Mouse (Mus musculus) liver, postnatal 0 days (tissue): ENCODE data around the gene Dcun1d5.

Source experiments
- CTCF ChIP-seq: sonication (generic); IDR thresholded peaks from 2 replicates; pipeline ENCODE4 v1.5.1; 2016; ENCODE audit warnings: antibody characterized with exemption, low read depth
- EP300 ChIP-seq: IDR thresholded peaks from 2 replicates; pipeline ENCODE4 v1.6.1; 2016; ENCODE audit warnings: antibody characterized with exemption, low read depth, mild to moderate bottlenecking

DNA sequence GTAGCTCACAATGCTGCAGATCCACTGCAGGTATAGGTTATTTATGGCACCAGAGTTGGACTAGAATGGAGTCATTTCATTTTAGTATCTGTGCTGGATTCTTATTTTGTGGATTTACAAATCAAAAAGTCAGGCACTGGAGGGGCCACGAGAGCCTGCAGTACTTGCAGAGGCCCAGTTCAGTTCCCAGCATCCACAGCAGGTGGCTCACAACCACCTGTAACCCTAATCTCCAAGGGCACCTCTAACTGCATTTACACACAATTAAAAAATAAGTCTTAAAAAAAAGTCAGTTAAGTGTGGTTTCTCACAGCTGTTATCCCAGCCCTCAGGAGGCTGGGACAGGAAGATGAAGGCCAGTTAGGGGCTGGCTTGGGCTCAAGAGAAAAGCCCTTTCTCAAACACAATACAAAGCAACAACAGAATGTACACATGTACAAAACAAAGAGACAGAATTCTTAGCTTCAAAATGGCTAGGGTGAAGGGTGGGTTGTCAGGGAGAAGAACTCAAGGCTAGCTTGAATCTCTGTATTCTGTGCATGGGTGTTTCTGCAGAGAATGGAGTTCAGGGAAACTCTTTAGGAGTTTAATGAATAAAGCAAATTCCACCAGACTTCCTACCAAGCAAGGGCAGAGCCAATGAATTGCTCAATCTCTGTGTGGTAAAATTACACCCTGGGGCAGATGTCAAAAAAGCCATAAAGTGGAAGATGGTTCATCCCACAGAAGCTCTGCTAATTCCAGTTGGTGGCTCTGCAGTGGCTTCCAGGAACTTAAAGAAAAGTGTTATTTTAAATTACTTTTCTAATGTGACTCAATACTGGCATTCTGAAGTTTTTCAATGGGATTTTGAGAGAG lies 68.7 kb downstream of the Dcun1d5 start:
- TF ChIP-seq CTCF (no peak), EP300 (no peak)
